Mouse (Mus musculus) inflammation-experienced regulatory T-cells, adult 6 months (primary cell): ENCODE data around the gene Apex1. TPM values are rescaled to one million over a fixed set of nuclear protein-coding genes. Genes with fewer than 3 reads are reported as not detected.
"Not testable (repeated sequence)": the region's sequence is repeated elsewhere in the genome, so short reads cannot be mapped to it uniquely, and the experiment has no call there.

Source experiments
- ATAC-seq: one replicate; pipeline ENCODE4 v1.8.0; 2017
- polyA plus RNA-seq, 3 experiments: library from polyadenylated mRNA; unstranded; fragments of 100-300 nt; shearing (Covaris generic); gene quantifications; one replicate each; pipeline ENCODE4 v1.2.1; 2017

Apex1 gene
- polyA plus RNA-seq, 3 experiments from 2014 or later, result 54.2 to 100 (median 91.0) TPM

DNA sequence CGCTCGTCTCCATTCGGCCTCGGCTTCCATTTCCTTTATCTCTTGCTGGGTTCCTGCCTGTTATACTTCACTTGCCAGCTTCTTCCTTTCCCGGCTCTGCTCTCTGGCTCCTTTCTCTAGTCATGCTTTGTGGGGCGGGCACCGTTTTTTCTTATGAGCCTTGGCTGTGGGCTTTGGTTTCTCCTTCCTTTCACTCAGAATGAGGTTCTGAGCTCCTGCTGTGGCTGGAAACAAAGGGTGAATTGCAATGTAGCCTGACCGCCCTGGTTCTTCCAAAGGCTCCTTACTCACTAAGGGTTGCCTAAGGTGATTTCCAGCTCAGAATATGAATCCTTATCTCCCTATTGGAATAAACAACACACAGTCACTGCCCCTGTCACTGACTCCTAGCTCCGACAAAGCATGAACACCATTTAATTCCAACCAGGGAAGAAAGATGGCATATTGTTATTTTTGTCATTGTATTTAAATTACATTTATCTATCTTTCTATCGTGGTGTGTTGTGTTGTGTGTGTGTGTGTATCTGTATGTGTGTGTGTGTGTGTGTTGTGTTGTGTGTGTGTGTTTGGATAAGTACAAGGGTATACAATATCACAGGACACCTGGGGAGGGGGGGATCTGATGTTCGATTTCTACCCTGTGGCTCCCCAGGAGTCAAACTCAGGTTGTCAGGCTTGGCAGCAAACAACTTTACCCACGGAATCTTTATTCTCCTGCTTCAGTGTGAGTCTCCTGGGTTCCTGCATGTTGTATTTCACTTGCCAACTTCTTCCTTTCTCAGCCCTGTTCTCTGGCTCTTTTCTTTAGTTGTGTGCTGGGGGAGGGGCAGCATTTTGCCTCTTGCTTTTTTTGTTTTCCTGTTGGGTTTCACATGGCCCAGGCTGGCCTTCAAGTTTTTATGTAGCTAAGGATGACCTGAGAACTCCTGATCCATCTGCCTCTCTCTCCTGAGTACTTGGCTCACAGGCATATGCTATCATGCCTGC is 45.1 kb downstream of the Apex1 start:
- no peak for ATAC-seq

DNA sequence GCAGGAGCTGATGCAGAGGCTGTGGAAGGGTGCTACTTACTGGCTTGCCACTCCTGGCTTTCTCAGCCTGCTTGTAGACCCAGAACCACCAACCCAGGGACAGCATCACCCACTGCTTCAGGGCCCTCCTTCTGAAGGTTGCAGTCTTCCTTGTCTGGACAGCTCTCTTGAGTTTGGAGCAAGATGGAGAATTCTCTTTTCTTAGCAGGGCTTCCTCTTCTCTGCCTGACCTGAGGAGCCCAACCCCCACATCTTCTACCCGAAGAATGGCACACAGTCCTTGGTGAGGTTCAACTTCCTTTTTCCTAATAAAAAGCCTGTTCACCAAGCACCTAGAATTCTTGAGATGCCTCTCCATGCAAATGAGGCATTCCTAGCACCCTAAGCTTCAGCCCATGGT is 46.1 kb downstream of the Apex1 start:
- ATAC-seq, result no peak

DNA sequence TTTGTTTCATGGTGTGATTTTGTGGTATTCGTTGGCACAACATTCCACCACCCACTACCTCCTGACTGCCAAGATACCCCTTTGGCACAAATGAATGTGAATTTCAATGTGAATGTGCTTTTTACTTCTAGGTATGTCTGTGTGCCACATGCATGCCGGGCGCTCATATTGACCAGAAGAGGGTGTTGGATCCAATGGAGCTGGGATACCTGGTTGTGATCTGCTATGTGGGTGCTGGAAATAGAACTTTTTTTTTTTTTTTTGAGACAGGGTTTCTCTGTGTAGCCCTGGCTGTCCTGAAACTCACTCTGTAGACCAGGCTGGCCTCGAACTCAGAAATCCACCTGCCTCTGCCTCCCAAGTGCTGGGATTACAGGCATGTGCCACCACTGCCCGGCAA is 48.3 kb downstream of the Apex1 start:
- ATAC-seq, result not testable (repeated sequence)

DNA sequence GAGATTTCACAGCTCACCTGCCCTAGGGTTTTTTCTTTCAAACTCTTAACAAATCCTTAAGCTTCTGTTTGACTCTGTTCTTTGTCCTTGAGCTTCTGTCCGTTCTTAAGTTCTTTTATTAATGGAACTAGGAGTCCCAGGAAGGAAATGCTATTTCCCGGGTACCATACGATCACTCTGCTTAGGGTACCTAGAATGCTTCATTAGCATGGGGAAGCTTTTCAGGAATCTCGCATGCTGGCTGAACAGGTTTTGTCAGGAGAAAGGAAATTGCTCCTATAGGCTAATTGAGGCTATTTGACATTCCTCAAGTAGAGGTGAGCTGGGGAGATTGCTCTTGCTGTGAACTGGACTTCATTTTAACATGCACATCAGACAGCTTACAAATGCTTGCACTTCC is 48.9 kb downstream of the Apex1 start:
- ATAC-seq, result no peak

- no peak for ATAC-seq
Observed at GRCm38 (mm10) chr14:50975001-50975400, 50.2 kb downstream of the Apex1 start.

DNA sequence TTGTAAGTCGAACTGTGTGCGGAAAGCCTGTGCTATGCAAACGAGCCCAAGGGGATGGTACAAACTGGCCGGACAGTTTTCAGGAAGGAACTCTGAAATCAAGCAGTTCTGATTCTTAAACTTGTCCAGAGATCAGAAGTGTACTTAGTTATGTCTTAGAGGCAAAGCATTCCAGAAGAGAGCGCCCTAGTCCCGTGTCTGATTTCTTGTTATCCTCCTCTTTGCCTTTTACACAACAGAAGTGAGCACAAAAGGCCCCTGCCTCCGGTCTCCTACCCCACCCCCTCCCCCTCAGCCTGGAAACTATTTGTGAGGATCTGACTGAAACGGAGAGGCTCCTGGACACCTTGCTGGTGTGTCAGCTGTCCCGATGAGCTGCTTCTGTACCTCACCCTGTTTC is 51.9 kb downstream of the Apex1 start:
- no peak for ATAC-seq

Other genes with a start within 250 kb of the Apex1 start
- gene Olfr747, start 231.8 kb upstream of the Apex1 start, polyA plus RNA-seq, result not detected
- under 1 TPM in 1 of 3 experiments, not detected in 2; 0.15 TPM for gene Olfr748, start 217.6 kb upstream of the Apex1 start, polyA plus RNA-seq
- not detected for gene Olfr749, start 179.9 kb upstream of the Apex1 start, polyA plus RNA-seq
- 100 to 1,000 TPM in 2 of 3 experiments, 10 to 100 TPM in 1; 98.6 to 131 (median 123) TPM for gene Ttc5, start 139.4 kb upstream of the Apex1 start, polyA plus RNA-seq
- gene Ccnb1ip1, start 117.2 kb upstream of the Apex1 start, polyA plus RNA-seq, result not detected
- gene Parp2, start 117.1 kb upstream of the Apex1 start, polyA plus RNA-seq, result 100 to 1,000 TPM in 2 of 3 experiments, 10 to 100 TPM in 1; 75.1 to 115 (median 101) TPM
- 10 to 100 TPM; 16.0 to 28.0 (median 19.8) TPM for gene Tep1, start 54.4 kb upstream of the Apex1 start, polyA plus RNA-seq
- gene Klhl33, start 27.5 kb upstream of the Apex1 start, polyA plus RNA-seq, result under 1 TPM in 2 of 3 experiments, not detected in 1; 0.09 to 0.13 TPM
- 10 to 100 TPM; 68.7 to 77.3 (median 74.3) TPM for gene Osgep, start 75 bp upstream of the Apex1 start, polyA plus RNA-seq
- 1 to 10 TPM; 4.4 to 6.6 (median 4.8) TPM for gene Pip4p1, start 5.9 kb downstream of the Apex1 start, polyA plus RNA-seq
- 10 to 100 TPM; 64.4 to 88.0 (median 67.9) TPM for gene Pnp, start 6.1 kb downstream of the Apex1 start, polyA plus RNA-seq
- 1 to 10 TPM in 2 of 3 experiments, not detected in 1; 5.9 to 7.5 TPM for gene Gm49342, start 19.5 kb downstream of the Apex1 start, polyA plus RNA-seq
- 1 to 10 TPM in 2 of 3 experiments, under 1 TPM in 1; 0.92 to 2.8 (median 1.5) TPM for gene Pnp2, start 31.0 kb downstream of the Apex1 start, polyA plus RNA-seq
- gene Rnase10, start 82.8 kb downstream of the Apex1 start, polyA plus RNA-seq, result not detected
- not detected for gene Rnase9, start 116.9 kb downstream of the Apex1 start, polyA plus RNA-seq
- not detected for gene Rnase11, start 125.2 kb downstream of the Apex1 start, polyA plus RNA-seq
- gene Rnase12, start 132.7 kb downstream of the Apex1 start, polyA plus RNA-seq, result not detected
- under 1 TPM in 1 of 3 experiments, not detected in 2; 0.48 TPM for gene Olfr750, start 149.5 kb downstream of the Apex1 start, polyA plus RNA-seq
- gene Rnase4, start 166.1 kb downstream of the Apex1 start, polyA plus RNA-seq, result 10 to 100 TPM; 10.3 to 27.1 (median 16.7) TPM
- gene Ang, start 166.2 kb downstream of the Apex1 start, polyA plus RNA-seq, result 1 to 10 TPM; 3.2 to 8.4 (median 3.8) TPM
- not detected for gene Eddm3b, start 189.5 kb downstream of the Apex1 start, polyA plus RNA-seq
- 1 to 10 TPM; 1.4 to 2.7 (median 2.3) TPM for gene Rnase6, start 198.9 kb downstream of the Apex1 start, polyA plus RNA-seq
- gene Rnase1, start 221.8 kb downstream of the Apex1 start, polyA plus RNA-seq, result not detected
- not detected for gene Rnase2b, start 237.3 kb downstream of the Apex1 start, polyA plus RNA-seq